ENCODE assay signal across 15 mouse cellular contexts in the genomic region with DNA sequence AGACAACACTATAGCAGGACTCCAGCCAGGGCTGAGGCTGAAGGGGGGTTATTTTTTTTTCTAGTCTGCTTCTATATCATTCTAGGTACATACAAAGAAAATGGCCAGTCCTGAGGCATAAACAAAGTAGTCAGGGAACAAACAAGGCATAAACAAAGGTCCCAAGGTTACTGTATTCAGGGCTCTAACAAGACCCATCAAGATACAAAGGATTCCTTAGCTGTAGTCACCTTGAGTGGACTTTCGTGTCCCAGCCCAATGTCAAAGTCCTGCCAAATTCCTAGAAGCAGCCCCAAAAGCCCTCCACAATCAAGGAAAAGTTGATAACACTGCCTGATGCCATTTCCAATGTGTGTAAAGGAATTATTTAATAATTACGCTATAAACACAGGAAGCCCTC.
"Had no signal": no experiment of that assay in that cellular context is flagged by ENCODE, and none has a peak within 500 bp of the region (broad histone marks: within the 10 kb centered on the region; RNA-seq: fewer than 3 reads in every experiment).

No protein-coding gene starts in this region.

- DNase-seq: heart, postnatal 10 days; heart, postnatal 14 days; heart, postnatal 36 days; heart, postnatal 4 days; kidney, adult 18-20 months; kidney, adult 2 months; kidney, adult 8-10 months; kidney, adult 9 months; kidney, postnatal 10 days; kidney, postnatal 14 days; kidney, postnatal 25 days; kidney, postnatal 36 days; kidney, postnatal 4 days; layer of hippocampus, adult 9-11 months; layer of hippocampus, postnatal 36 days had no signal
